Mouse (Mus musculus) retina, postnatal 1 day (tissue): Measurements from ENCODE around the gene Wfdc2.
A peak's percentile ranks its signal among the peaks of the same experiment; 100 is the strongest.
"Not testable (repeated sequence)": the region's sequence is repeated elsewhere in the genome, so short reads cannot be mapped to it uniquely, and the experiment has no call there.

Source experiments
- DNase-seq: peaks from one replicate; pipeline ENCODE4 v3.0.0-alpha.2; 2012

Gene Wfdc2

GRCm38 (mm10) chr2:164549963-164550894 is 12.0 kb upstream of the Wfdc2 start:
- peak; percentile 44 for DNase-seq

- DNase-seq, result no peak
Observed at GRCm38 (mm10) chr2:164550895-164551269, 11.3 kb upstream of the Wfdc2 start.

- DNase-seq, result no peak
Observed at GRCm38 (mm10) chr2:164551502-164551901, 10.7 kb upstream of the Wfdc2 start.

- no peak for DNase-seq
Observed at GRCm38 (mm10) chr2:164558426-164558825, 3.8 kb upstream of the Wfdc2 start.

DNA sequence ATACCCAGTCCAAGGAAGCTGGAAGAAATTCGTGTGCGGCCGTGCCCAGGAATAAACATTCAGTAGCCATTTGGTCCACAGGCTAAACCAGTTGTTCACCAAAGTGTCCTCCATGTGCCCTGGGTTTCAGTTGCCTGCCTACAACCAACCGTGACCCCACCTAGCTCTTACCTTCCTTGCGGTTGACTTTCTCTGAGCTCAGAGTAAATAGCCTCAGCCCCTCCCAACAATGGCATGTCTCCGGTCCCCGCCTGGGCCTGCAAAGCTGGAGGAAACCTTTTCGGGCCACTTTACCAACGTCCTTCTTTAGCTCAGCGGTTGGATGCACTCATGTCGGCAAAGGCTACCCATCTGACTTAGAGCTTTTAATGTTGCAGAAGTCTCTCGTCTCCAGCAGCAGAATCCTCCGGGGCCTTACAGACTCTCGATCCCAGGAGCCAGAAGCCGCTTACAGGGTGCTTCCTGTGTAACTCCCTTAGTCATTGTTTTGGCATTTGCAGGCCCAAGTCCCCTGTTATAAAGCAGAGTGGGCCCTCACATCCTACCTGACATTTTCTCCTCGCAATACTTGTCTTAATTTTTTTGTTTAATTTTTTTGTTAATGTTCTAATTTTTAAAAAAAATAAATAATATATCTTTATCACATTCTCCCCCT is 3.1 kb upstream of the Wfdc2 start:
- DNase-seq, result no peak

DNA sequence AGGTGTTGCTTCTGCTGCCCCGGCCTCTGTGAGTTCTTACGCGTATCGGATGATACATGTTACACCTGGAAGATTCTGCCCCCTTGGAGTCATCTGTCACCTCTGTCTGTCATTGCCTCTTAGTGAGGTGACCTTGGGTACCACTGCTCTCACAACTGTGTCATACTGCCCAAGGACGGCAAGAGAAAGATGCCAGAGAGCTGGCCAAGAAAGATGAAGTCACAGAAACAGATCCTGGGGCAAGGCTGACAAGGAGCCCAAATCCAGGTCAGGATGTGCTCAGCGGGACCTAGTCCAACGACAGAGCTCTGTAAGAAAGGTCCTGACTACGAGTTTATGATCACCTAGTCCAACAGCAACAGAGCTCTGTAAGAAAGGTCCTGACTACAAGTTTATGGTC is 2.1 kb upstream of the Wfdc2 start:
- DNase-seq, result no peak

GRCm38 (mm10) chr2:164563339-164564038 is 1.3 kb downstream of the Wfdc2 start:
- DNase-seq, result peak; percentile 71

DNA sequence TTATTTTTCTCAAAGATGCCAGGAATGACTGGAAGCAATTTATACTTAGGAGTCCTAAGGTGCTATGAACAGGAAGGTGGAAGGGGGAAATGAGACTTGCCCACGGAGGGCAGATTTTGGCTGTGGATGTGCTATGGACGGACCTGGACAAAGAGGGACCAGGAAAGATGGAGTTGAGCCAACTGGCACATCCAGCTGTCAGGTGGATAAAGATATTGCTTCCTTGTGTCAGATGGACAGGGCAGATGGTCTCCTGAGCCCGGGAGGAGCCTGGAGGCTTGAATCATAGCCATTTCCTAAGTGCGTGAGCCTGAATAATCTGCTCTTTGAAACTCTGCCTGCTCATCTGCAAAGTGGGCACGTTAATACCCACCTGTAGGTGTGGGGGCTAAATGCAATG is 2.1 kb downstream of the Wfdc2 start:
- DNase-seq, result peak; percentile 35

GRCm38 (mm10) chr2:164566997-164567396 is 4.8 kb downstream of the Wfdc2 start:
- no peak for DNase-seq

DNA sequence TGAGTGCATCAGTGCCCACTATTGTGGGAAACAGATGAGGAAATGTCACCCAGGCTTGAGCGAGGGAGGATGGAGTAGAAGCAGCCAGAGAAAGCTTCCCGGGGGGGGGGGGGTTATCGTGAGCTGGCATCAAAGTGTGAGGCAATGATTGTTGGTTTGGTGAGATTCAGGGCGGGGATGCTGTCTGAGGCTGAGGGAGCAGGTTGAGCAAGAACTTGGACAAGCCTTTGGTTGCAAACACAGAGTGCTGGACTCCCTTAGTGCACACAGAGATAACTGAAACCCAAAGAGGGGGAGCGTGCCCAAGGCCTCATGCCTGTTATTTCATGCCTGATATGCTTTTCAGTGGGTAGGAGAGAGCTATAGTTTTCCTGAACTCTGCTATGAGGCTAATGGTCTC is 5.2 kb downstream of the Wfdc2 start:
- DNase-seq, result no peak

- not testable (repeated sequence) for DNase-seq
Observed at GRCm38 (mm10) chr2:164573359-164573758, 11.1 kb downstream of the Wfdc2 start, which contains the start of gene Spint3. Spint3 (minus strand) TSS chr2:164573459.

GRCm38 (mm10) chr2:164585025-164585725 is 23.0 kb downstream of the Wfdc2 start, which contains the start of gene Wfdc6a:
Wfdc6a (minus strand) TSS chr2:164585447.
- DNase-seq, result not testable (repeated sequence)

DNA sequence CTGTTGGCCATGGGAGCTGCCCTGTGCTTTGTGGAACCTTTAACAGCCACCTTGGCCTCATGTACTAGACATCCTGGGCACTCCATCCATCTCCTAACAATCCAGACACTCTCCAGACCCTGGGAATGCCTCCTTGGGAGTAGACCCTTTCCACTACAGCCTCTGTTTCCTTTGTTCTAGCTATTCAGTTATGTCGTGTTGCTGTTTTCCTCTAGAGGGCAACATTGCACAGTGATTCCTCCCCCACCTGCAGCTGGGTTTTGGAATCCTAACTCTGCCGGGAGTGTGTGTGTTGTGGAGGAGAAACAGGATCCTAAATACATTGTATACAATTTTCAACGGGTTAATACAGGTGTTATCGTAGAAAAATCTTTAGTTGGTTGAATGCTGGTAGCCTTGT is 29.8 kb downstream of the Wfdc2 start:
- peak; percentile 75 for DNase-seq

DNA sequence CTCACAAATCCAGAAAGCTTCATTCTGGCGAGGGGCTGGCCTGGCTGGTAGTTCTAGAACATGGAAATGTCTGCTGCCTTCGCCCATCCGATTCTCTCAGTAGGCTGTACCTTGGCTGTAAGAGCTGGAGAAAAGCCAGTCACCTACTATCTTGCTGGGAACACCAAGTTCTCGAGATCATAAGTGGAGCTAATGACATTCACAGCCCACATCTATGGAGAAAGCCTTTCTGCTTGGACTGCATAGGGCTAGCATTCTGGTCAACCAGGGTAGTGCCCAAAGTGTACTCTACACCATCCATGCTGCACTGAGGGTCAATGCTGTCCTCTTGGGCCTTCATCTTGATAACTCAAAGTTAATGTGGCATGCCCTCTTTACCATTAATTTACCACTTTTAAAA is 31.3 kb downstream of the Wfdc2 start, which contains the start of gene Eppin:
TSS of gene Eppin (minus strand) at position 101 of the 400 bp plus-strand sequence.
- DNase-seq, result no peak

- no peak for DNase-seq
Observed at GRCm38 (mm10) chr2:164600179-164600578, 38.0 kb downstream of the Wfdc2 start.

DNA sequence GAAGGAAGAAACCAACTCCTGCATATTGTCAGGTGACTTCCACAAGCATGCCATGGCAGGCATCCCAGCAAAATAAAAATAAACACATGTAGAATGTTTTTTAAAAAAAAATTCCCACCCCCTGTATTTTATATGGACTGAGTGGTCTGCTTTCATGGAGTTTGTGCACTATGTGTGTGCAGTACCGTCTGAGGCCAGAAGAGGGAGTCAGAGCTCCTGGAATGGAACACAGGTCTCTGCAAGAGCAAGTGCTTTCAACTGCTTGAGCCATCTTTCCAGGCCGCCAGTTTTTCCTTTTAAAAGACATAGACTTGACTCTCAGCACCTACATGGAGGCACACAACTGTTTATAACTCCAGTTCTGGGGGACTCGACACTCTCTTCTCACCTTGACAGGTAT is 41.3 kb downstream of the Wfdc2 start:
- no peak for DNase-seq

GRCm38 (mm10) chr2:164604411-164604810 is 42.2 kb downstream of the Wfdc2 start:
- no peak for DNase-seq

DNA sequence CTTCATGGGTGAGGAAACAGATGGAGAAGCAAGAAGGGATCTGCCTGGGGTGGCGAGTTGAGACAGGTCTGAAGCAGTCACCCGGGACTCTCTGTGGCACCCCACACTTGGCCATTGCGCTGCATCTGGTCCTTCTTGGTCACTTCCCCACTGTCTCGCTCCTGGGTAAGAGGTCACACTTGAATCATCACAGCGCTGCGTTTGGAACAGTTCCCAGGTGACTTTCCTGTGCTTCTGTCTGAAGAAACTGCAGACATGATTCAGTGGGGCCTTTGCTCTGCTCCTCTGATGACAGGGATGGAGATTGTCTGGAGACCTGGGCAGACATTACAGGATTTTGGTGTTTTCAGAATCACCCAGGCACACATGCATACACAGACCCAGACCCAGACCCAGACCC is 46.6 kb downstream of the Wfdc2 start:
- DNase-seq, result no peak

DNA sequence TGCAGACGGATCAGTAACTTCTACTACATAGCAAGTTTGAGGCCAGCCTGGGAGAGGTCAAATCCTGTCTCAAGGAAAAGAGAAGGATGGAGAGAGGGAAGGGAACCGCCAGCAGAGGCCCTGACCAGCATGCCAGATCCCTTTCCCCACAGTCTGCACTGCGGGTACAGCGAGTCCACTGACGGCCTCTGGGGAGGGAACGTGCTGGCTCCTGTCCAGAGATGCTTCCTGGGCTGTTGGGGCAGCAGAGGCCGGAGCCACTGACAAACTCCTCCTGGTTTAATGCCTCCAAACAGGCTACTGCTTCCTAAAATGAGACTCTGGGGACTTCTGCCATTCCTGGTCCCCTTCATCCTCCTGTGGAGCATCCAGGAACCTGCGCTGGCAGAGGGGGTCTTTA is 51.3 kb downstream of the Wfdc2 start, which contains the start of the genes Wfdc6b and Wfdc8:
TSS of gene Wfdc6b (plus strand) at position 52 of the 400 bp plus-strand sequence.
TSS of gene Wfdc8 (minus strand) at position 156 of the 400 bp plus-strand sequence.
- DNase-seq, result not testable (repeated sequence)

DNA sequence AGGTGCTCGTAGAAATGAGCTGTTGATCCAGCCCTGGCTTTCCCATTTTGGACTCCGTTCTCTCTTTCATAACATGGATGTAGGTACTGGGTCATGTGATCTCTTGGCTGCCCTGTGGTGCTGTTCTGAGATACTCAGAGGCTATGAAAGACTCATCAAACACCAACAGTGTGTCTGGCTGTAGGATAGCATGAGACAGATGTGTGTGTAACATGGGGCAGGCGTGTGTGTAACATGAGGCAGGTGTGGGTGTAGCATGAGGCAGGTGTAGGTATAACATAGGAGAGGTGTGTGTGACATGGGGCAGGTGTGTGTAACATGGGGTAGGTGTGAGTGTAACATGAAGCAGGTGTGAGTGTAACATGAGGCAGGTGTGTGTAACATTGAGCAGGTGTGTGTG is 53.2 kb downstream of the Wfdc2 start:
- DNase-seq, result no peak
